Mouse (Mus musculus) induced T-regulatory cell, adult 2 months (primary cell): ENCODE measurements around the gene Rheb.
"Not testable (repeated sequence)": the region's sequence is repeated elsewhere in the genome, so short reads cannot be mapped to it uniquely, and the experiment has no call there.

Experiments used
- DNase-seq: peaks from one replicate; pipeline ENCODE4 v3.0.0-alpha.2; 2012; ENCODE audit warnings: low read depth

Gene Rheb

GRCm38 (mm10) chr5:24842274-24843102, at the start of gene Rheb:
Gene Rheb (minus strand): TSS chr5:24842624.
- peak; percentile 100 for DNase-seq

GRCm38 (mm10) chr5:24889860-24890259, 47.4 kb upstream of the Rheb start:
- DNase-seq = no peak

GRCm38 (mm10) chr5:24888874-24889591, 46.6 kb upstream of the Rheb start:
- peak; percentile 34 for DNase-seq

GRCm38 (mm10) chr5:24887271-24887670, 44.8 kb upstream of the Rheb start:
- DNase-seq = no peak

GRCm38 (mm10) chr5:24878713-24879112, 36.3 kb upstream of the Rheb start:
- no peak for DNase-seq

GRCm38 (mm10) chr5:24877836-24878624, 35.6 kb upstream of the Rheb start:
- DNase-seq = no peak

GRCm38 (mm10) chr5:24876653-24877052, 34.2 kb upstream of the Rheb start:
- no peak for DNase-seq

GRCm38 (mm10) chr5:24874111-24874510, 31.7 kb upstream of the Rheb start:
- no peak for DNase-seq

- no peak for DNase-seq
Measured at GRCm38 (mm10) chr5:24873221-24873620, 30.8 kb upstream of the Rheb start.

GRCm38 (mm10) chr5:24871276-24871675, 28.9 kb upstream of the Rheb start:
- no peak for DNase-seq

- no peak for DNase-seq
Measured at GRCm38 (mm10) chr5:24869796-24870289, 27.4 kb upstream of the Rheb start.

GRCm38 (mm10) chr5:24863804-24864203, 21.4 kb upstream of the Rheb start:
- no peak for DNase-seq

GRCm38 (mm10) chr5:24861449-24861930, 19.1 kb upstream of the Rheb start:
- no peak for DNase-seq

- no peak for DNase-seq
Measured at GRCm38 (mm10) chr5:24860635-24861448, 18.4 kb upstream of the Rheb start.

GRCm38 (mm10) chr5:24859771-24860540, 17.5 kb upstream of the Rheb start:
- no peak for DNase-seq

GRCm38 (mm10) chr5:24854827-24855600, 12.6 kb upstream of the Rheb start:
- no peak for DNase-seq

GRCm38 (mm10) chr5:24854256-24854655, 11.8 kb upstream of the Rheb start:
- no peak for DNase-seq

- not testable (repeated sequence) for DNase-seq
Measured at GRCm38 (mm10) chr5:24848261-24848660, 5.8 kb upstream of the Rheb start.

GRCm38 (mm10) chr5:24843841-24844240, 1.4 kb upstream of the Rheb start:
- DNase-seq = peak; percentile 45

- no peak for DNase-seq
Measured at GRCm38 (mm10) chr5:24843103-24843475, 665 bp upstream of the Rheb start.
